Mouse (Mus musculus): ENCODE measurements around the gene Igf2r. TPM values are rescaled to one million over a fixed set of nuclear protein-coding genes. Genes with fewer than 3 reads are reported as not detected.
A peak's percentile ranks its signal among the peaks of the same experiment; 100 is the strongest.

Igf2r gene
- total and polyA plus RNA-seq, 3 experiments = 20.3 to 75.5 (median 74.3) TPM

DNA sequence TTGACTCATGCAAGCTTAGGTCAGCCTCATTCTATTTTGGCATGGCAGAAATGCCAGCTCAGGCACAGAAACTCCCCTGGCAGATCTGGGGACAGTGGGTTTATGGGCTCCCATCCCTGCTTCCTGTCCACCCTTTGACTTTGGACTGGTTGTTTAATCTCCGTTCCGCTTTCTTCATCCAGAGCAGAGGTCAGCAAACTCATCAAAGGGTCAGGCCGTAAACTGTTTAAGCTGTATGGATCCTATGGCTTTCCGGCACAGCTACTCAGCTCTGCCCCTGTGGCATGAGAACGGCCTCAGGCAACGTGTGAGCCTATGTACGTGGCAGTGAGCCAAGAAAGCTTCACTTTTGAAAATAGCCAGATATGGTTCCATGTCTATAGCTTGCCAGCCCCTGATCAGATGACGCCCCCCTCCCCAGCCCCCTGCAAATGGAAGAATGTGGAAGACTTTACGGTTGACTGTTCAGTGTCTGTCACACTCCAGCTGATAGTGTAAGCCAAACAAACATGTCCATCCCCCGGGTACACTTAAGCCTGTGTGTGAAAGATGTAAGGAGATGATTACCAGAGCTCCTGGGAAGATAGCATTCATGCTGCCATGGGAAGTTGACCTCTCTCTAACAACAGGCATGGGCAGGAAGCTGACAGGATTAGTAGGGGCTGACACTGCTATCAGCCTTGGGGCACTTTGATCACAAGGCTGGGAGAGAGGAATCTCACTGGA is 21.1 kb upstream of the Igf2r start:
- Histone ChIP-seq H3K36me3 (replicated peaks) (peaks cover 62% of the 10 kb centered on the region), H3K4me1 (ENCODE audit: insufficient read depth, low read depth, low read length) (peaks cover 55% of the 10 kb centered on the region), H3K27me3 (ENCODE audit: insufficient read depth, low read length) (no peaks in the 10 kb centered on the region), H3K9me3 (replicated peaks) (peaks cover 7% of the 10 kb centered on the region), H3K4me3 (ENCODE audit: low read depth, low read length) (no peak overlapping the region)
- TF ChIP-seq GATA2 (IDR thresholded peaks at IDR 0.05; ENCODE audit: borderline replicate concordance, low read depth, low read length) = no peak
- TF ChIP-seq POLR2AphosphoS5 (IDR thresholded peaks at IDR 0.05; ENCODE audit: insufficient replicate concordance, low read depth, low read length) = no peak
- no peak for TF ChIP-seq CTCF (IDR thresholded peaks at IDR 0.05; ENCODE audit: low read depth, low read length)
- no peak for TF ChIP-seq TAL1 (conservative IDR thresholded peaks at IDR 0.05; ENCODE audit: low read depth, low read length)
- no peak for TF ChIP-seq GATA1 (IDR thresholded peaks at IDR 0.05; ENCODE audit: borderline replicate concordance, low read length)
- ATAC-seq (ENCODE audit: extremely low read depth, insufficient number of reproducible peaks, low FRiP score, poor library complexity, severe bottlenecking) (no peak), DNase-seq (ENCODE audit: low spot score) (no peak)

DNA sequence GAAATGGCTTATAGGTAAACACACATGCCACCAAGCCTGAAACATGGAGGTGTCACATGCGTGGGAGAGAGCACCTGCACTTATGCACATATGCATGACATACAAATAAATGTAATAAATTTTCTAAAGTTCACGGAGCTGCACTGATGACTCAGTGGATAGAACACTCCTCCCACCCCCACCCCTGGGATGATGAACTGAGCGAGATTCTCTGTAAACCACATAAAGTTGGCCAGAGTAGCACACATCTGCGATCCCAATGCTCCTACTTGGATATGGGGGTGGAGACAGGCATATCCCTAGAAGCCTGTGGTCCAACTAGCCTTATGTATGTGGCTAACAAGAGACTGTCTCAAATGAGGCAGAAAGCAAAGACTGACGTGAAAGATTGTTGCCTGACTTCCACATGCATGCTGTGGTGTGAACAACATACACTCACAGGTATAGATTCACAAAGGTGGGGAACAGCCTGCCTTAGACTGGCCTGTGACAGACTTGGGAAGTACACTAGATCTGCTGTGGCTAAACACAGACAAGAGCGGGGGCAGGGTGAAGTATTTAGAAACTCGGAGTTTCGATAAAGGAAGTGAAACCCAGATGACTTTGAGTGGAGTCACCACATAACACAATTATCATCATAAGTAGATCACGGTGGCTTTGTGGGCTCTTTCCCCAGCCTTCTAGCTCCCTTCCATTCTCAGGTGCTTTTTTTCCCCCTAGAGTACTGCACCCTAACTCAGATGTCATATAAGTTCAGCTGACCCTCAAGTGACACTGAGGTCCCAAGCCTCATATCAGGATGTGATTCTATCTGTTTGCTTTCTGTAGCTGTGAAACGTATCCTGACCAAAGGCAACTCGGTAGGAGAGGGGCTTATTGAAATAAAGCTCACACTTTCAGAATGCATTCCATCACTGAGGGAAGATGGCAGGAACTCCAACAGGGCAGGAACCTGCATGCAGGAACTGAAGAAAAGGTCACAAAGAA is 13.7 kb upstream of the Igf2r start:
- Histone ChIP-seq H3K27me3 (ENCODE audit: insufficient read depth, low read length) (no peaks in the 10 kb centered on the region), H3K36me3 (replicated peaks) (peaks cover 60% of the 10 kb centered on the region), H3K9me3 (replicated peaks) (peaks cover 3% of the 10 kb centered on the region), H3K4me1 (ENCODE audit: insufficient read depth, low read depth, low read length) (peaks cover 55% of the 10 kb centered on the region), H3K4me3 (ENCODE audit: low read depth, low read length) (no peak overlapping the region; the same call in 1 of the 2 replicates)
- ATAC-seq (ENCODE audit: extremely low read depth, insufficient number of reproducible peaks, low FRiP score, poor library complexity, severe bottlenecking) = peak; percentile 35; the same call in 1 of the 2 replicates
- DNase-seq (ENCODE audit: low spot score) = no peak
- TF ChIP-seq GATA2 (IDR thresholded peaks at IDR 0.05; ENCODE audit: borderline replicate concordance, low read depth, low read length) (no peak), POLR2AphosphoS5 (IDR thresholded peaks at IDR 0.05; ENCODE audit: insufficient replicate concordance, low read depth, low read length) (no peak), GATA1 (IDR thresholded peaks at IDR 0.05; ENCODE audit: borderline replicate concordance, low read length) (no peak), CTCF (IDR thresholded peaks at IDR 0.05; ENCODE audit: low read depth, low read length) (no peak), TAL1 (conservative IDR thresholded peaks at IDR 0.05; ENCODE audit: low read depth, low read length) (no peak)

DNA sequence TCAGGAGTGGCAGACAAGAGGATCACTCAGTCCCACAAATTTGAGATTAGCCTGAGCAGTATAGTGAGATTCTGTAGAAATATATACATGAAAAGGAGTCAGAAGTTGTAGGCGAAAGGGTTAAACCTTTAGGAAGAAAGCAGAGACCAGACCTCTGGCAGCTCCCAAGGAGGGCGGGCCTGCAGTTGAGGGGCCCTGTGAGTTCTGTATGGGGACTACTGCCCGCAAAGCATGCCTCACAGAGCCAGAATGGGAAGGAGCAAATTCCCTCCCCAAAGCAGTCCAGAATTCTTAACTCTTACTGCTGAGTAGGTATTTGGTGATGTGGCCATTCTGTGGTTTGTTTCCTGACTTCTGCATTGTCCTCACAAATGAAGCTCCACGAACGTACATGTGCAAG is 11.6 kb upstream of the Igf2r start:
- no peaks in the 10 kb centered on the region for H3K27me3 ChIP-seq (ENCODE audit: insufficient read depth, low read length)
- peaks cover 61% of the 10 kb centered on the region for H3K36me3 ChIP-seq (replicated peaks)
- peak; percentile 70 for ATAC-seq (ENCODE audit: extremely low read depth, insufficient number of reproducible peaks, low FRiP score, poor library complexity, severe bottlenecking)
- peak overlapping the region; percentile 45; the same call in 1 of the 2 replicates for H3K4me3 ChIP-seq (ENCODE audit: low read depth, low read length)
- H3K4me1 ChIP-seq (ENCODE audit: insufficient read depth, low read depth, low read length) = peaks cover 64% of the 10 kb centered on the region
- H3K9me3 ChIP-seq (replicated peaks) = no peaks in the 10 kb centered on the region
- DNase-seq (ENCODE audit: low spot score) = peak; percentile 47
- TF ChIP-seq GATA1 (IDR thresholded peaks at IDR 0.05; ENCODE audit: borderline replicate concordance, low read length) (no peak), TAL1 (conservative IDR thresholded peaks at IDR 0.05; ENCODE audit: low read depth, low read length) (no peak), GATA2 (IDR thresholded peaks at IDR 0.05; ENCODE audit: borderline replicate concordance, low read depth, low read length) (no peak), CTCF (IDR thresholded peaks at IDR 0.05; ENCODE audit: low read depth, low read length) (no peak), POLR2AphosphoS5 (IDR thresholded peaks at IDR 0.05; ENCODE audit: insufficient replicate concordance, low read depth, low read length) (no peak)

DNA sequence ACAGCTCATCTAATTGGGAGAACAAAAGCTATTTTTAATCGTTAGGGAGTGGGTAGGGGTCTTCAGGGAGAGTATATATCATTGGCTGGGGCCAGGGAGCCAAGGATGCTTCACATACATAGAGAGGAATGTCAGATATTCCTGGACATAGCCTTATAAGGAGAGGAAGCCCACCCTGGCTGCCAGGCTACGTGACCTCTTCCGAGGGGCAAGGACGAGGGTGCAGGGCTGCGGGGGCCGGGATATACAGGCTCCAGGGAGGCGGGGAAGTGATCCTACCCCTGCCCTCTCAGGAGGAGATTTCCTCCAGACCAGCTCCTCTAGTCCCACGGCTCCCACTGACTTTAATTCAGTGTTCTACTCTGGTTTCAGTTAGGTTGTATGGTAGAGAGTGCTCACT is 10.7 kb upstream of the Igf2r start:
- no peaks in the 10 kb centered on the region for H3K9me3 ChIP-seq (replicated peaks)
- no peak for TF ChIP-seq TAL1 (conservative IDR thresholded peaks at IDR 0.05; ENCODE audit: low read depth, low read length)
- no peaks in the 10 kb centered on the region for H3K27me3 ChIP-seq (ENCODE audit: insufficient read depth, low read length)
- H3K4me1 ChIP-seq (ENCODE audit: insufficient read depth, low read depth, low read length) = peaks cover 64% of the 10 kb centered on the region
- peak overlapping the region; percentile 44; the same call in 1 of the 2 replicates for H3K4me3 ChIP-seq (ENCODE audit: low read depth, low read length)
- H3K36me3 ChIP-seq (replicated peaks) = peaks cover 64% of the 10 kb centered on the region
- DNase-seq (ENCODE audit: low spot score) (no peak), ATAC-seq (ENCODE audit: extremely low read depth, insufficient number of reproducible peaks, low FRiP score, poor library complexity, severe bottlenecking) (no peak)

DNA sequence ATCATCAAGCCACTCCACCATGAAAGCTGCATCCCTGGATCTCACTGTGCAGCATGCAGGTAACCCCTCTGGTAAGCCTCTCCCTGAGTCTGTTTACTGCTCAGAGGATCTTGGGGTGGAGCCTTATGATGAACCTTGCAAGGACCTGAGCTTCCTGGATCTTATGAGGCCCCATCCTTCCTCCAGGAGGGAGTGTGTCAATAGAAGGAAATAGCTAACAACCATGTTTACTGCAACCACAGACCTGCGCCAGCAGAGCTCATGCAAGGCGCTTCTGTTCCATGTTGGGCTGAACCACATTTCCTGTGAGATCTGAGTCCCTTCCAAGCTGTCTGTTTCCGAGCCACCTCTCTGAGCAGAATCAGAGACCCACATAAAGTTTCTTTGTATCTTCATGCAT is 10.0 kb upstream of the Igf2r start:
- H3K4me1 ChIP-seq (ENCODE audit: insufficient read depth, low read depth, low read length) = peaks cover 64% of the 10 kb centered on the region
- H3K36me3 ChIP-seq (replicated peaks) = peaks cover 64% of the 10 kb centered on the region
- H3K27me3 ChIP-seq (ENCODE audit: insufficient read depth, low read length) = no peaks in the 10 kb centered on the region
- TF ChIP-seq TAL1 (conservative IDR thresholded peaks at IDR 0.05; ENCODE audit: low read depth, low read length) = no peak
- TF ChIP-seq POLR2AphosphoS5 (IDR thresholded peaks at IDR 0.05; ENCODE audit: insufficient replicate concordance, low read depth, low read length) = no peak
- no peak for TF ChIP-seq CTCF (IDR thresholded peaks at IDR 0.05; ENCODE audit: low read depth, low read length)
- no peak for TF ChIP-seq GATA2 (IDR thresholded peaks at IDR 0.05; ENCODE audit: borderline replicate concordance, low read depth, low read length)
- no peak for TF ChIP-seq GATA1 (IDR thresholded peaks at IDR 0.05; ENCODE audit: borderline replicate concordance, low read length)
- ATAC-seq (ENCODE audit: extremely low read depth, insufficient number of reproducible peaks, low FRiP score, poor library complexity, severe bottlenecking) (no peak), DNase-seq (ENCODE audit: low spot score) (no peak)
- no peaks in the 10 kb centered on the region for H3K9me3 ChIP-seq (replicated peaks)
- no peak overlapping the region for H3K4me3 ChIP-seq (ENCODE audit: low read depth, low read length)

DNA sequence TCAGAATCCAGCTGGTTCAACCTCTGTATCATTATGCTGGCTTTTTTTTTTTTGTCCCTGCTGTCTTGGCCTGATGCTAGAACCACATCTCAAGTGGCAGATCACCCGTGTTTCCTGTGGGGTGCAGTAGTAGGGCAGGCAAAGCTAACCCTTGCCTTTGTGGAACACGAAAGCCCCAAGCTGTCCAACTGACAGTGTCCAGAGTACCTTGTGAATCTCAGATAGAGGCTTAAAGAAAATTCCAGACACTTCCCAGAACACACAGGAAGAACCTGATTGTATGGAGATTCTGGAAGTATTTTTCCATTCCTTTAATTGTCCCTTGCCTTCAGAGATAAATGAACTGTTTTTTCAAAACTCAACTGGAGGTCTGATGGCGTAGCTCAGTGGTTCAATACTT is 4.5 kb upstream of the Igf2r start:
- H3K27me3 ChIP-seq (ENCODE audit: insufficient read depth, low read length) = no peaks in the 10 kb centered on the region

More for the DNA sequence above, 4.5 kb upstream of the Igf2r start:
- TF ChIP-seq TAL1 (conservative IDR thresholded peaks at IDR 0.05; ENCODE audit: low read depth, low read length) = no peak
- TF ChIP-seq POLR2AphosphoS5 (IDR thresholded peaks at IDR 0.05; ENCODE audit: insufficient replicate concordance, low read depth, low read length) = no peak
- no peak for TF ChIP-seq GATA1 (IDR thresholded peaks at IDR 0.05; ENCODE audit: borderline replicate concordance, low read length)
- no peak for TF ChIP-seq GATA2 (IDR thresholded peaks at IDR 0.05; ENCODE audit: borderline replicate concordance, low read depth, low read length)
- DNase-seq (ENCODE audit: low spot score) (no peak), ATAC-seq (ENCODE audit: extremely low read depth, insufficient number of reproducible peaks, low FRiP score, poor library complexity, severe bottlenecking) (no peak)
- peaks cover 72% of the 10 kb centered on the region for H3K36me3 ChIP-seq (replicated peaks)
- peaks cover 15% of the 10 kb centered on the region for H3K9me3 ChIP-seq (replicated peaks)
- no peak overlapping the region for H3K4me3 ChIP-seq (ENCODE audit: low read depth, low read length)
- H3K4me1 ChIP-seq (ENCODE audit: insufficient read depth, low read depth, low read length) = peaks cover 28% of the 10 kb centered on the region

Data from G1E (cell line).